Mouse (Mus musculus) right cerebral cortex, postnatal 25 days (tissue): ENCODE measurements around the gene Padi4.

ENCODE experiments used
- DNase-seq: peaks from one replicate; pipeline ENCODE4 v3.0.0; 2022

The Padi4 gene

DNA sequence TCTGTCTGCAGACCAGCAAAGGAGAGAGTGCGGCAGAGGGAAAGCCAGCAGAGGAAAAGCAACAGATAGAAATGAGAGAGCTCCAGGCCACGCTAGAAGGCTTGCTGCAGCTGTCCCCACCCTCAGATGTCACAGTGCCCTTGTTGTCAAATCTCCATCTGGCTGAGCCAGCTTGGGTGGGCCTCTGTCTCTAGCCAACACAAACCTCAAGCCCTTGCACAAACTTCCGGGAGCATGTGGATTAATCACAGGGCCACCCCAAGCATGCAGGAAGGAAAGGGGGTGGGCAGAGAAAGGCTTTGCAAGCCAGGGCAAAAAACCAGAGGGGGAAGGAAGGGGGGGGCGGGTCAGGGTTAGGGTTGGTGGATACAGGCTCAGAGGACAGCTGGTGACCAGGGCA is 13.4 kb upstream of the Padi4 start:
- DNase-seq: no peak

DNA sequence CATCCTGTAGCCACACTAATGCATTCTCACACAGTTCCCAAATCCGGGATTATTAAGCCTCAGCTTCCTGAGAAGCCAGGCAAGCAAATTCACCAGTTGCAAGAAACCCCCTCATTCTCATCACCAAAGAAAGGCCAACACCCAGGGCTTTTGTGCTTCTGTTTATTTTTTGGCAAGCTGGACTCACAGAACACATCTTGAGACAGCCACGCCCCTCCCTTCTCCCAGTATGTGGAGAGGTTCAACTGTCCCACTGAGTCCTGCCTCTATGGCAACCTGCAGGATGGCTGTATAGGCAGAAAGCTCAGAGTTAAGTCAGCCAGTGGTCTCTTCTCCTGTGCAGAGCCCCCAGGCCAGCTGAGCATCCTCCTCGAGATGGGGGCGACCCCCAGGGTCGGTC is 11.2 kb upstream of the Padi4 start:
- DNase-seq: no peak

DNA sequence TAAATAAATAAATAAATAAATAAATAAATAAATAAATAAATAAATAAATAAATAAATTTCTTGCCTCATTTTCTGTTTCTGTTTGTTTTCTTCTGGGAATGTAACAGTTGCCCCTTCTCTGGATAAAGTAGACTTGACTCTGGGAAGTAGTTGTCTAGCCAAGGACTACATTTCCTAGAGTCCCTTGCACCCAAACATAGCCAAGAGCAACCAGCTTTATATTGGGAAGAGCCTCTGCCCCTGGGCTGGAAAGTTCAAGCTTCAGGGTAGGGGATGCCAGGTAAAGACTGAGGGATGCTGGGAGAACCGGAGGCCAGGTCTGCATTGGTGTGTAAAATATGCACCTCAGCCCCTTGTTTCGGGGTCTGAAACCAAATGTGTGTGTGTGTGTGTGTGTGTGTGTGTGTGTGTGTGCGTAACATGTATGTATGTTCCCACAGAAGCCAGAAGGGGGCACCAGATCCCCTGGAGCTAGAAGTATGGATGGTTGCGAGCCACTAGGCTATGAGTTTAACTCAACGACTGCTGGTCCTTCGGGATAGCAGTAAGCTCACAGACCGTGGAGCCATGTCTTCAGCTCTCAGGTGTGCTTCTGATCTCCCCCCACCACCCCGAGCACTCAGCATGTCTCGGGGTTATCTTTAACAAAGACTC is 10.4 kb upstream of the Padi4 start:
- no peak for DNase-seq

DNA sequence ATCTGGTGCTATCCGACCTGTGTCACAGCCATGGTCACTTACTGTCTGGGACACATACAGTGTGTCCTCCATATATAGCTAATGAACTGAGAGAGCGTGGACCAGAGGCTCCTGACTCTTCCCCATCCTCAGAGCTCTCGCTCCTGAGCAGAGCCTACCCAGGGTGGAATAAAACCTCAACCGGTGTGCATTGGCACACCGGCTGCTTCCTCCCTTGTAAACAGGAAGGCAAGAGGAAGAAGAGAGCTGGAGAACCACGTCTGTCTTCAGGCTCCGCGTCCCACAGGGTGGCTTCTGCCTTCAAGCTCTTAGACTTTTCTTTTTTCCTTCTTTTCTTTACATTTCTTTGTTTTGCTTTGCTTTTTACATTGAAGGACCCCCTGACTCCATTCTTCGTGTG is 8.8 kb upstream of the Padi4 start:
- DNase-seq: no peak

DNA sequence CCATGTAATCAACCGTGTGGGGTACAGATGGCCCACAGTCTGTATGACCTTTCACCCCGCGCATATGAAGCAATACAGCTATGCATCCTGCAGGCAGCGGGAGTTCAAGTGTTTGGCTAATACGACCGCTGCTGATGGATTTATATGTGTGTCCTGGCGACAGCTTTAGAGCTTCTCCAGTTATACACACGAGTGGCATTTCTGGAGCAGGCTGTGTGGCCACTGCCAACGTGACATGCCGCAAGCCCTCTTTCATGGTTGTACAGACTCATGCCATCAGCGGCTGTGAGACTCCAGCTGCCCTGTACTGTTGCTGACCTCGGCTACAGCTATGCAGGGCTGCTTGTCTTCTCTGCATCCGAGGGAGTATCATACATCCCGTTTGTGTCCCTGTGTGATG is 6.5 kb upstream of the Padi4 start:
- no peak for DNase-seq

DNA sequence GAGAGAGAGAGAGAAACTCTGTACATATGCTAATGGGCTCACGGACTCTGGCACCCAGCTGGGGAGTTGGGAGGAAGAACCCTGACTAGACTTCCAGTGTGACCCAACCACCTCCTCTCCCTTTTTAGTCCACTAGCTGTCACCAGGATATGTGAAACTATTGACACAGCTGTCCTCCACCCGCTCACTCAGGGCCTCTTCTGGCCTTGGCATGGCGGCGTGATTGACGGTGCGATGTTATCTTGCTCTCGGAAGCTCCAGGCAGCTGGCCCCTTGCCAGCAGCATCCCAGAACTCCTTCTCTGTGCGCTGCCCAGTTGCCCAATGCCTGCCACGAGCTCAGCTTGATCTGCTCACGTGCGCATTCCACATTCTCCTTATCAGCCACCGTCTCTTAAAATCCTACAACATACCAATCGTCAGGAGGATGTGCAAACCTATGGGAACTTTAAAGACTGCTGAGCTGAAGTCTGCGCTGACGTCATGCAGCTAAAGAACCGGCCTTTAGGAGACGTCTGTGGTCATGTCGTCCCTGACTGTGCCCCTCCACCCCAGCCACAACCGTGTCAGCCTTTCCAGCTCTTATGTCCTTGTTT is 5.9 kb upstream of the Padi4 start:
- DNase-seq: no peak

DNA sequence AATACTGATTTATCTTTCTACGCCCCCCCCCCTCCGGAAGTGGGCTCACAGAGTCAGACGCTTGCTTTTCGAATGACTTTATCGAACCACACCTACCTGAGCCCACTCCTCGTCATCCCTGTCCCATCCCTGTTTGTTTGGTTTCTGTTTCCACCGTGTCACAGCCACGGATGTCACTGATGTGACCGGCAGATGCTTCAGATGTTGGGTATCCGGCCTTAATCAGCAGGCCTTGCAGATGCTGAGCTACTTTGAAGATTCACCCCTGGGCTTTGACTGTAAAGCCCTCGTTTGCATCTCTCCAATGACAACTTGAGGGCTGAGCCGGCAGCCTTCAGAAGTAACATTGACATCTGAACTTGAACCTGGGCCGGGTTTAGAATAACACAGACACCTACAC is 2.6 kb upstream of the Padi4 start:
- DNase-seq: no peak

DNA sequence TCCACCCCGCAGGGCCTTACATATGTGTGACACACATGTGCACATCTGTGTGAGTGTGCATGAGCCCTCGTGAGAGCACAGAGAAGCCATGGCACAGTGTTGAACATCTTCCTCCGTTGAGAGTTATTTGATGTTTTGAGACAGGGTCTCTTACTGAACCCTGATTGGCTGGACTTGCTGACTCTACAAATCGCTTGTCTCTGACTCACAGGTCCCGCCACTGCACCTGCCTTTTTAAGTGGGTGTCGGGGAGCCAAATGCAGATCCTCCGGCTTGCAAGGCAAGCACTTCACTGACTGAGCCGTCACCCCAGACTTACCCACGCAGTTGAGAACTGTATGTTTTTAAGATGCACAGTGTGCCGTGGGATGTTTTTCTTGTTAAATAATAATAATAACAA is 1.8 kb upstream of the Padi4 start:
- no peak for DNase-seq

DNA sequence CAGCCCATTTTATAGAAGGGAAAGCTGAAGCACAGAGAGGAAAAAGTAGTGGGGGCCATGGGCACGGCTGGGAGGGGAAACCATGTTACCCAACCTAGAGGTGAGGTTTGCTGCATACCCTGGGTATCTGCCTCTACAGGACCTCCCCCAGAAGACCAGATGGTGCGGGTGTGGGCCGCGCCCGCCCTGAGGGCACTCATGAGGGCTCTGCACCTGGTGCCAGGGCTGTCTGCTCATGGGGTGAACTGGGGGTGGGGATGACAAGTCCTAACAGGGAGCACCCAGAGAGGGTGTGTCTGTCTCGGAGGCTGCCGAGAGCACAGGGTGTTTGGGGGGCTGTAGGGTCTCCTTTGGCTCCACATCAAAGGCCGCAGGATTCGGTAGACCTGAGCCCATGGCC is 857 bp upstream of the Padi4 start:
- no peak for DNase-seq

DNA sequence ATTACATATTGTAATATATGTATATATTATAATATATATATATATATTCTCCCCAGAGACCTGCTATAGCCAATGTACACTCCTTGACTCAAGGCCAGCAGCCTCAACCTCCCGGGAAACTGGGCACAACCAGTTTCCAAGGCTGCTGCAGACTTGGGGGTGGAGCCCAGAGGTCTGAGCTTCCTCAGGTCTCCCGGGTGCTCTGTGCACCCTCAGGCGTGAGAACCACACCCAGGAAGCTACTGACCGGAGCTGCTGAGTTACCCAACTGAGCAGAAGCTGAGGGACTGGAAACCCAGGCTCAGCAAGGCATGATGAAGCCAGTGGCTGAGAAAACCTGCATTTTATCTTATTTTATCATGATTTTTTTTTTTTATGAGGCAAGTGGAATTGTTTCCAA is 2.9 kb downstream of the Padi4 start:
- no peak for DNase-seq

DNA sequence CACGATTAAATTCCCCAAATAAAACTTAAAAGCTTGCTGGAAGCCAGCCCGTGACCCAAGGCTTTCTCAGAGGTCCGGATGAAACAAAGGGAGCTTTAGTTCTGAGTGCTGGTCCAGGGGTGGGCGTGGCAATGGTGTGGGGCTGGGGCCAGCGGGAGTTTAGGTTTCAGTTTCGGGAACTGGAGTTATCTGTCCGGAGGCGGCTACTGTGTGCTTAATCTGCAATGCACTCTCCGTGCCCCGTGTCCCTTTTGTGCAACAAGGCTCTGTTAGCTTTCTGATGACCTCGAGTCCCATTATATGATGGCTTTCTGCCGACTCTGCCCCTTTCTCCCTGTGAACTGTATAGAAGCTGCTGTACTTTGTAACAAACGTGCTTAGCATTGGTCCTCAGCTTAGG is 3.6 kb downstream of the Padi4 start:
- DNase-seq: no peak

DNA sequence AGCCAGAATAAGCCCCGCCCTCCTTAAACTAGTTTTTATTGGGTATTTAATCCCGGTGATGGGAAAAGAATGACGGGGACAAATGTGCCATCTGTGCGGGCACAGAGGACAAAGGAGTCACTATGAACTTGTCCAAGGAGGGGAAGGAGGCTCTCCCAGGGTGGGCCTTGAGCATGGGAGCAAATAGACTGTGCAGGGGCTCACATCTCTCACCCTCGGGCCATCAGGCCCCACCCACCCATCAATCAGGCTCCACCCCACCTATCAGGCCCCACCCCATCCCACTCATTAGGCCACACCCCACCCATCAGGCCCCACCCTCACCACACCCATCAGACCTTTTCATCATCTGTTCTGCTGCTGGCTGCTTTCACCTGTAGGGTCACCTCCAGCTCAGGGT is 5.1 kb downstream of the Padi4 start:
- DNase-seq: no peak

DNA sequence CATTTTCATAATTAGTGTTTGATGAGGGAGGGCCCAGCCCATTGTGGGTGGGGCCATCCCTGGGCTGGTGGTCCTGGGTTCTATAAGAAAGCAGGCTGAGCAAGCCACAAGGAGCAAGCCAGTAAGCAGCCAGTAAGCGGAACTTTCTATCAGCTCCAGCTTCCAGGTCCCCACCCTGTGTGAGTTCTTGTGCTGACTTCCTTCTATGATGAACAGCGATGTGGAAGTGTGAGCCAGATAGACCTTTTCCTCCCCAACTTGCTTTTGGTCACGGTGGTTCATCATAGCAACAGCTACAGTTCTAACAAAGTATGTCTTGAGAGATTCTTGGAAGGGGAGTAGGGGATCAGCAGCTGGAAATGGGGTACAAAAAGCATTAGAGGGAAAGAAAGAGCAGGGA is 8.1 kb downstream of the Padi4 start:
- no peak for DNase-seq

DNA sequence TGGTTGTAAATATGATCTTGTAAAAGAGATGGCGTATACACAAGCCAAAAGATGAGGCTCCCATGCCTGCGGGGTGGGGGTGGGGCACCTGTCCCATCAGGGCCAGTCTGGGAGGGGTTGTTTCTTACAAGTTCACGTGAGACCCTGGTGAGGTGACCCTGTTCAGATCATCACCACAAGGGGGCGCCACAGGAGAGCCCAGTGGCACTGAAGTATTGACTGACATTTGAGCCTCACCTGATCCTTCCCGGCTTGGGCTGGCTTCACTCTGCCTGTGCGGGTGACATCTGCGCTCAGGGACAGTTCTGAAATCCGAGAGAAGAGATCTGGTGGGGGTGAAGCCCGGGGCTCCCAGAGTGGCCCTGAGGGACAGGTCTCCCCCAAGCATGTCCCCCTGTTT is 10.9 kb downstream of the Padi4 start:
- no peak for DNase-seq

DNA sequence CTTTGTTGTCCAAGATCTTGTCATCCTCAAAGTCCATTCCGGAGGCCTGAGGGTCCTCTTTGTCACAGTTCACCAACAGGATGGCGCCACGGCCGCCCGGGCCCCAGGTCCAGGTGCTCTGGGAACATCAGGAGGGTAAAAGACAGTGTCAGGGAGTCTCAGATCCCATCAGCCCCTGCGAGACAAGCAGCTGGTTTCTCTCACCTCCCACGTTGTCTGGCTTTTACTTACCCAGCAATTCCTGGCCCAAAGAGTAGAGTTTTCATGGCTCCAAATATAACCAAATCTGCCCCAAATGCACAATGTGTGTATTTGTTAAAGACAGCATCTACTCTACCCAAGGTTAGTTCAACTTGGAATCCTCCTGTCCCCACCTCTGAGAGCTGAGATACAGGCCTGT is 12.4 kb downstream of the Padi4 start:
- no peak for DNase-seq

DNA sequence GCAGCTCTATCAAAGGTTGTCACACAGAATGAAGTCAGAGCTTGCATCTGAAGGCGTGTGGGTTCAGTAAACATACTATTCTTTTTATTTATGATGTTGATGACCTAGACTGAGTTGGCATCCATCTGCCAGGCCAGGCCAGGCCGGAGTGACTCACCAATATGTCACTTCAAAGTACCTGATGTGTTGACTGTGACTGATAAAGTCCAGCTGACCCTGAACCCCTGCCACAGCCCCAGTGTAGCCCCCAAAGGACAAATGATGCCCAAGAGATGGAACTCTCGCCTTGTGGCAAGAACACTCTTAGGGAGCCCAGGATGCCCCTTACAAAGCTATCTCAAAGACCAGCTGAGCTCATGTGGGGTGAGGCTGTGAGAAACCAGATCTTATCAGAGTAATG is 18.2 kb downstream of the Padi4 start:
- no peak for DNase-seq

DNA sequence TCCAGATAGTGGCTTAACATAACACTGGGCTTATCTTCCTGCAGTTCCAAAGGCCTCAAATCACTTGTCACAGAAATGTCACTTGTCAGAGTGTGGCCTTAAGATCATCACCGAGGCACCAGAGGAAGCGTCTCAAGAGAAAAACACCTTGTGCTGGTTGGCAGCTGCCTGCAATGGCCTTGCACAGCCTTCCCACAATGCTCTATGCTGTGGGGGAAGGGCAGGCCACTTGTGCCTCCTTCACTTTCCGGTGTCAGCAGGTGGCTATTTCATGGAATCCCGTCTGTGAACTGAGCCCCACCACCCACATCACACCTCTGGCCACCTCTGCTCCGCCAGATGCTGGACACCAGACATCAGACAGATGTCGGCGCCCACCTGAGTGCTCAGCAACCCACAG is 20.7 kb downstream of the Padi4 start:
- no peak for DNase-seq

DNA sequence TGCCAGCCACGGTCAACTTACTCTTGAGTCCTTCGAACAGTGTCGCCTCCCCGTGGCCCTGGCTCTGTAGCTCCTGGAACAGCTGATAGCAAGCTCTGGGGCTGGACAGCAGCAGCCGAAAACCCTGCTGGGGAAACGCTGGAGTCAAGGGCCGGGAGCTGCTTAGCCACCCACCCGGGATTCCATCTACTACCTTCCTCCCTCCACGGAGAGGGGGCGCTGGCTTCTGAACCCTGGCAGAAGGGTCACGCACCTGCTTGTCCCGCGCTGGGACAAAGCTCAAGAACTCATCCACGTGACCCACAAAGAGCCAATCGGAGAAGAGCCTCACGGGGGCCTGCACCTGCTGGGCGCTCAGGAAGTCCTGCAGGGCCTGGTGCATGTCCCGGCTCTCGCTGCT is 23.7 kb downstream of the Padi4 start:
- no peak for DNase-seq

DNA sequence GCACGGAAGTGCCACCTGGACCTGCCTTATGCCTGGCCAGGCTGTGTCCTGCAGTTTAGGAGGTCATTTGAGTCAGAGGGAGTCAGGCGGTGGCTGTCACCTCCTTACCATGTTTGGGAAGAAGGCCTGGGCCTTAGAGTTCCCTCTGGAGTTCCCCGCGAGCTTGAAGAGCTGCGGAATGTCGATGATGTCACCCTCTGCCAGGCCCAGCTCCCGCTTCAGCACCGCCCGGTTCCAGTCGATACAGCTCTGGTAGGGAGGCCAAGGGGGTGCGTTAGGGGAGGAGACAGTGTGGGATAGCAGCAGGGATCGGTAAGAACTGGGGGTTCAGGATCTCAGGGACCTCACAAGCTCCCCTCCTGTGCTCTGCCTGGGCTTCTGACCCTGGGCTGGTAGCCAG is 26.1 kb downstream of the Padi4 start:
- DNase-seq: no peak

DNA sequence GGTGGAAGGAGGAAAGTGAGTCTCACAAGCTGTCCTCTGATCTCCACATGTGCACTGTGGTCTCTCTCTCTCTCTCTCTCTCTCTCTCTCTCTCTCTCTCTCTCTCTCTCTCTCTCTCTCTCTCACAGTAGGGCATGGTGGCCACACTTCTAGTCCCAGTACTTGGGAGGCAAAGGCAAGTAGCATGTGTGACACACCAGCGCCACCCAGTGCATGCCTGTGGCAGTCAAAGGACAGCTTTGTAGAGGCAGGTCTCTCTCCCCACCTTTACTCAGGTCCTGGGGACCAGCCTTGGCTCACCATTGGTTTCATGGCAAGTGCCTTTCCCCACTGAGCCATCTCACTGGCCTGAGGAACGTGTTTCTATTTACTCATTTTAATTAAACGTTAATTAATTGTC is 29.4 kb downstream of the Padi4 start:
- DNase-seq: peak; percentile 40

DNA sequence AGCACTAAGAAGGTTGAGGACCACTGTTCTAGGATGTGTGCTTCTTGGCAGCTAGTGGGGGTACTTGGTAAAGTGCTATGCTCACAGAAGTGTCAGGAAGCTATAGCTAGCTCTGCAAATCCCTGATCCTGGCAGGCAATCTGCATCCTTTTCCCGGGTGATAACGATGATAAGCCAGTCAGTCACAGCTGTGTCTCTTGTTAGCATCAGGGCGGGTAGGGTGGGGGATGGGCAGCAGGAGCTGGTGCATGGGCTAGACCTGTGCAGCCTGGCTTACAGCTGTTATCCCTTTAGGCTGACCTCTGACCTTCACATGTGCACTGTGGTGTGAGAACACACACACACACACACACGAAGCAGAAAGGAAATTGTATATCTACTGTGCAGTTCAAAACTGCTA is 30.9 kb downstream of the Padi4 start:
- DNase-seq: no peak

DNA sequence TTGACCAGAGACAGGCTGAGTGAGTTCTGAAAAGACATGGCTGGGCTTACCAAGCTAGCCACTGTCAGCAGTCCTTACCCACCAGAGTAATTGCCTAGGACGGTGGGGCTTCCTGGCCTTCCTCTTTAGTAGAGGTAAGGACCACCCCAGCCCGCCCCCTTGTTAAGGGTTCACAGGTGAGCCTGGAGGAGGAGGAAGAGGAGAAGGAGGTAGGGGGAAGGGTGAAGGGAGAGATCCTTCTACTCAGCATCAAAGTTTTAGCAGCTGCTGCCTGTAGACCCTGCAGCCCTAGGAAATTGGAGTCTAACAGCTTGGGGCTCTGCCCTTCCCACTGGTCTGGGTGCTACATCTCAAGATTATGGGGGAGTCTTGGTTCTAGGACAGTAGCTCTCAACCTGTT is 31.5 kb downstream of the Padi4 start, which contains the start of gene Padi6:
Gene Padi6, minus strand, starts transcription at position 101 of the 400 bp plus-strand sequence.
- DNase-seq: no peak

DNA sequence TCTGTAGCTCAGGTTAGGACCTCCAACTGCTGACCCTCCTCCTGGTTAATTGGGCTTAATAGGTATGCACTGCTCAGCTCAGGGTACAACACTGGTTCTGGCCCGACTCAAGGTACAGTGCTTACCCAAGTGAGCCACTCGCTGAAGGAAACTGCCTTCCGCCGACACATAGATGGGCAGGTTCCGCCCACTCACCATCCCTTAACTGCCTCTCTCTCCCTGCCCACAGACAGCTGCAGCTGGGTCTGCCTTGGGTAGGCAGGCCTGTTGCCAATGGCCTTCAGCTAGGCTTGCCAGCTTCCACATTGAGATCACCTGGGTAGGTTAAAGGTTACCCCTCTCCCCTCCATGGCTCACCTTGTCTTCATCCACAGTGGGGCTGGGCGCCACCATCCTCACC is 32.6 kb downstream of the Padi4 start:
- no peak for DNase-seq

DNA sequence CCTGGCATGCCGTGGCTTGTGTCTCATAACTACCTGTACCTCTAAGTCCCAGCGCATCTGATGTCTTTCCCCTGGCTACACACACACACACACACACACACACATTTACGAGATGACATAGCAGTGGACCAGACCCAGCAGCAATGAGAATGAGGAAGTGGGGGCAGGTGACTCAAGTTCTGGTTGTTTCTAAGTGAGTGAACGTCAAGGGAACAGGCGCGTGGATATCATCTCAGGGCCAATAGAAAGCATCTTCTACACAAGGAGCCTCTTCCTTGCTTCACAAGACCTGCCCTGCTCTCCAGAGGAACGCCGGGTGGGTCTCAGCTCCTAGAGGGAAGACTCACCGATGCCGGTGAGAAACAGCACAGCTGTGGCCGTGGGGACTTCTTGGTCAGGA is 33.4 kb downstream of the Padi4 start:
- no peak for DNase-seq

DNA sequence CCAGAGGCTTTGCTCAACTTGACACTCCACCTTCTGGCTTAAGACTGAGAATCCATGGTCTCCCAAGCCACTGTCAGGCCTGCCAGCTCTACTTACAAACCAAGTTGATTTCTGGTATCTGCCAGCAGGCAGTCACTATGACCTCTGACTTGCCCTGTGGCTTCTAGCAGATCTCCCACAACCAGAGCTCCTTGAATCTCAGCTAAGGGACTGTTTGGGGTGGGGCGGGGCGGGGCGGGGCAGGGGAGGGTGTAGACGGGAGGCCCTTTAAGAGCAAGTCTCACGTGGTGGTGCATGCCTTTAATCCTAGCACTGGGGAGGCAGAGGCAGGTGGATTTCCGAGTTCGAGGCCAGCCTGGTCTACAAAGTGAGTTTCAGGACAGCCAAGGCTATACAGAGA is 41.2 kb downstream of the Padi4 start:
- no peak for DNase-seq
